Mouse (Mus musculus) CH12.LX (cell line): Measurements from ENCODE around the gene Iqcd. TPM values are rescaled to one million over a fixed set of nuclear protein-coding genes. Genes with fewer than 3 reads are reported as not detected.

Experiments used
- DNase-seq: peaks from one replicate; pipeline ENCODE4 v3.0.0-alpha.2; 2013; ENCODE audit errors: extremely low read depth
- H3K27ac ChIP-seq: 2 replicates; pipeline ENCODE4 v1.5.1; 2012; ENCODE audit warnings: low read depth, mild to moderate bottlenecking, control low read depth, moderate library complexity; ENCODE audit not compliant: insufficient read depth
- H3K27me3 ChIP-seq: replicated peaks from 2 replicates; pipeline ENCODE3; 2012; ENCODE audit warnings: inconsistent platforms
- H3K36me3 ChIP-seq, 2 experiments: replicated peaks in 1 of 2; 2 replicates each; pipeline versions ENCODE3 to v1.6.1; 2012; ENCODE audit warnings: inconsistent platforms in 1 of 2, low read length in 1 of 2, mild to moderate bottlenecking in 1 of 2, mixed read lengths in 1 of 2, moderate library complexity in 1 of 2; ENCODE audit not compliant: control insufficient read depth in 1 of 2, insufficient read depth in 1 of 2
- H3K4me1 ChIP-seq, 2 experiments: 2 replicates each; pipeline ENCODE4 v1.6.1; 2012; ENCODE audit warnings: inconsistent platforms in 1 of 2, moderate library complexity in 1 of 2; ENCODE audit not compliant: insufficient read depth in 2 of 2, control insufficient read depth in 1 of 2
- H3K4me2 ChIP-seq: 2 replicates; pipeline ENCODE4 v1.6.1; 2012; ENCODE audit warnings: low read depth, mild to moderate bottlenecking, control low read depth; ENCODE audit not compliant: poor library complexity, insufficient read depth, severe bottlenecking
- H3K4me3 ChIP-seq, 3 experiments: fragments of 150-350 bp in 1 of 3; sonication (generic) in 1 of 3; replicated peaks in 1 of 3; 2 replicates each; pipeline versions ENCODE3 to v1.5.1; 2011 to 2012; ENCODE audit warnings: low read depth in 2 of 3, low read length in 2 of 3, mild to moderate bottlenecking in 2 of 3, moderate library complexity in 2 of 3, control low read depth in 1 of 3, improper control_type of control experiment in 1 of 3, inconsistent platforms in 1 of 3, mixed read lengths in 1 of 3; ENCODE audit not compliant: poor library complexity in 1 of 3
- H3K79me2 ChIP-seq: replicated peaks from 2 replicates; pipeline ENCODE4 v1.6.1; 2012; ENCODE audit warnings: mild to moderate bottlenecking, moderate library complexity; ENCODE audit not compliant: control insufficient read depth, poor library complexity, insufficient read depth, severe bottlenecking; ENCODE audit errors: extremely low read depth
- H3K9ac ChIP-seq: 2 replicates; pipeline ENCODE4 v1.6.1; 2012; ENCODE audit warnings: low read depth, mild to moderate bottlenecking, control low read depth, moderate library complexity; ENCODE audit not compliant: insufficient read depth
- H3K9me3 ChIP-seq: replicated peaks from 2 replicates; pipeline ENCODE3; 2012; ENCODE audit warnings: low read length, inconsistent platforms, mixed read lengths
- CHD1 ChIP-seq: IDR thresholded peaks from 2 replicates; pipeline ENCODE4 v1.6.1; 2012; ENCODE audit warnings: low read depth, low read length, improper control_type of control experiment, inconsistent platforms
- GABPA ChIP-seq: IDR thresholded peaks from 2 replicates; pipeline ENCODE4 v1.6.1; 2012; ENCODE audit warnings: low read depth, low read length, improper control_type of control experiment, inconsistent platforms; ENCODE audit not compliant: insufficient replicate concordance
- HCFC1 ChIP-seq: IDR thresholded peaks from 2 replicates; pipeline ENCODE4 v1.6.1; 2012; ENCODE audit warnings: low read depth, mild to moderate bottlenecking, inconsistent platforms, low read length, improper control_type of control experiment
- JUN ChIP-seq: IDR thresholded peaks from 2 replicates; pipeline ENCODE4 v1.6.1; 2011; ENCODE audit warnings: low read depth, mild to moderate bottlenecking, low read length, improper control_type of control experiment, moderate library complexity; ENCODE audit not compliant: insufficient read depth
- MAZ ChIP-seq: IDR thresholded peaks from 2 replicates; pipeline ENCODE4 v1.6.1; 2012; ENCODE audit warnings: low read depth, mild to moderate bottlenecking, inconsistent platforms, low read length, improper control_type of control experiment, moderate library complexity
- PAX5 ChIP-seq: IDR thresholded peaks from 2 replicates; pipeline ENCODE4 v1.6.1; 2012; ENCODE audit warnings: low read length, inconsistent platforms, mixed read lengths
- POLR2A ChIP-seq: IDR thresholded peaks from 2 replicates; pipeline ENCODE4 v1.6.1; 2011; ENCODE audit warnings: low read depth, mild to moderate bottlenecking, improper control_type of control experiment, low read length
- RAD21 ChIP-seq: IDR thresholded peaks from 2 replicates; pipeline ENCODE4 v1.6.1; 2011; ENCODE audit warnings: low read depth, mild to moderate bottlenecking, low read length, improper control_type of control experiment, moderate library complexity
- RCOR1 ChIP-seq: conservative IDR thresholded peaks from 2 replicates; pipeline ENCODE4 v1.6.1; 2012; ENCODE audit warnings: low read depth, mild to moderate bottlenecking, inconsistent platforms, low read length, improper control_type of control experiment
- SIN3A ChIP-seq: IDR thresholded peaks from 2 replicates; pipeline ENCODE4 v1.6.1; 2012; ENCODE audit warnings: low read length, improper control_type of control experiment, inconsistent platforms
- TBP ChIP-seq: conservative IDR thresholded peaks from 2 replicates; pipeline ENCODE4 v1.6.1; 2011; ENCODE audit warnings: low read depth, low read length, improper control_type of control experiment
- TCF12 ChIP-seq: IDR thresholded peaks from 2 replicates; pipeline ENCODE4 v1.6.1; 2014; ENCODE audit warnings: low read depth, mild to moderate bottlenecking, inconsistent platforms, low read length, improper control_type of control experiment
- UBTF ChIP-seq: IDR thresholded peaks from 2 replicates; pipeline ENCODE4 v1.6.1; 2012; ENCODE audit warnings: low read depth, mild to moderate bottlenecking, inconsistent platforms, low read length, improper control_type of control experiment, moderate library complexity
- USF1 ChIP-seq: IDR thresholded peaks from 2 replicates; pipeline ENCODE4 v1.6.1; 2014; ENCODE audit warnings: low read depth, mild to moderate bottlenecking, inconsistent platforms, low read length, improper control_type of control experiment
- dilution Hi-C: fragments of 300-500 bp; cut with MboI; formaldehyde crosslinking; loops from 2 replicates; pipeline ENCODE4 v1.14.3; 2020; ENCODE audit warnings: low sequenced_read_pairs; ENCODE audit not compliant: extremely low pct_unique_long_range_greater_than_20kb, extremely low pct_ligation_motif_present
- in situ Hi-C: fragments of 300-500 bp; cut with MboI; formaldehyde crosslinking; loops from 3 replicates; pipeline ENCODE4 v1.14.3; 2019; ENCODE audit warnings: low sequenced_read_pairs, low pct_ligation_motif_present, low pct_unique_long_range_greater_than_20kb, mixed read lengths
- polyA plus RNA-seq: library from polyadenylated mRNA; unstranded; fragments of >175 nt; gene quantifications from 2 replicates; pipeline ENCODE4 v1.2.1, GENCODE M21; 2012; ENCODE audit warnings: low read depth; ENCODE audit not compliant: insufficient read length
- total RNA-seq, 2 experiments: library from RNA; depleted of rRNA; stranded (reverse); fragments of 300-350 nt in 1 of 2; fragments of >200 nt in 1 of 2; gene quantifications; 2 replicates each; pipeline ENCODE4 v1.2.3; 2012 to 2014

Gene Iqcd
- total and polyA plus RNA-seq, 3 experiments: 0.59 to 0.77 TPM; not detected in 1

DNA sequence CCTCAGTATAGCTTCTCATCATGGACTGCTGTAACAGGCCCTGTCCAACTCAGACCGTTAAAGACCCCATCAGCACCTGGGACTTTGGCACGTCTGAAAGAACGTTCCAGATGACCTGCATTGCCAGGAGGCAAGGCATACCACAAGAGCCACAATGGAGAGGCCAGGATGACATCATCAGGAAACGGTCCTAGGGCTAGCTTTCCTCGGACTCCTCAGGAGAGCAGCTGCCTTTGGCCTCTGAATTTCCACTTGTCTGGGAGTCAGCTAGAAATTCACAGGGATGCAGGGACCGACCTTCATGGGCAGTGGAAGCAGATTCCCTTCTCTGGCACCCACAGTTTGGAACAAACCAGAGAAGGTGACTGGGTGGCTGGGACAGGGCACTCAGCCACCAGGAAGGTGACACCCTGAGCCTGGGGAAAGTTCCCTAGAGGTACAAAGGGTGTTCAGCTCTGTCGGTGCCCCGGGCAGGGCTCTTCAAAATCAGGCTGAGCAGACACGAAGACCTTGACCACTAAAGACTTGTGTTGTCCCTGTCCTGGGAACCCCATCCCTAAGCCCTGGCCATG is 22.0 kb upstream of the Iqcd start:
- Histone ChIP-seq H3K9me3 (no peaks in the 10 kb centered on the region), H3K36me3 (no peaks in the 10 kb centered on the region), H3K9ac (no peak overlapping the region), H3K27ac (no peak overlapping the region), H3K79me2 (no peaks in the 10 kb centered on the region), H3K27me3 (no peaks in the 10 kb centered on the region), H3K4me2 (no peak overlapping the region), H3K4me3 (no peak overlapping the region), H3K4me1 (peaks cover 4 to 33% of the 10 kb centered on the region in 2 experiments; a peak in 3 of 4 replicates)
- DNase-seq: no peak
- dilution Hi-C loops (no loop called here), in situ Hi-C loops (no loop called here)
- no peak for TF ChIP-seq MAZ
- TF ChIP-seq RAD21: no peak
- no peak for TF ChIP-seq HCFC1
- TF ChIP-seq USF1: no peak
- no peak for TF ChIP-seq UBTF
- TF ChIP-seq CHD1: no peak
- no peak for TF ChIP-seq PAX5
- no peak for TF ChIP-seq TBP
- no peak for TF ChIP-seq SIN3A
- TF ChIP-seq RCOR1: no peak
- TF ChIP-seq GABPA: no peak
- TF ChIP-seq POLR2A: no peak
- TF ChIP-seq JUN: no peak

DNA sequence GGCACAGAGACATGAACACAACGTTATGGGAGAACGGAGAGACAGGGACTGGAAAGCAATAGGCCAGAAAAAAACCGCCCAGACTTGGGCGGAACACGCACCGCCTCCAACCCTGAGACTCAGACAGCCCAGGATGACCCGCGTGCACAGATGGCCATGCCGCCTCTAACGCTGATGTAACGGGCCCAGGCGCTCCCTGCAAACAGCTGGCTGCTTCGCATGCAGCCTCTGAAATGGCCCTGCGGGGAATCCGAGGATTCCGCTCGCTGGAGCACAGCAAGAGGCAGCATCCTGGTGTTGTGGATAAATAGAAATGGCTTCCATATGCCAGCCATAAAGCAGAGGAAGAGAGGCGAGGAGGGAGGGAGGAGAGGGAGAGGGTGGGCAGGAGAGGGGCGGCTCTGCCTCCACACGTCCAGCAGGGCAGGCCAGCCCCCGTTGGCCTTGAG is 21.5 kb upstream of the Iqcd start:
- Histone ChIP-seq H3K9me3 (no peaks in the 10 kb centered on the region), H3K9ac (no peak overlapping the region), H3K27me3 (no peaks in the 10 kb centered on the region), H3K27ac (no peak overlapping the region), H3K4me1 (peaks cover 4 to 33% of the 10 kb centered on the region in 2 experiments; a peak in 3 of 4 replicates)
- TF ChIP-seq POLR2A: no peak
- no peak for TF ChIP-seq TCF12
- TF ChIP-seq HCFC1: no peak
- no peak for TF ChIP-seq RAD21
- TF ChIP-seq GABPA: no peak
- TF ChIP-seq, all 38 proteins: peak for 0
- DNase-seq: no peak
- Histone ChIP-seq H3K4me2 (no peak overlapping the region), H3K4me3 (no peak overlapping the region), H3K79me2 (no peaks in the 10 kb centered on the region), H3K36me3 (no peaks in the 10 kb centered on the region)
- in situ Hi-C loops (no loop called here), dilution Hi-C loops (no loop called here)
